Comparison of ENCODE assay signal across 8 mouse cellular contexts in the genomic region with DNA sequence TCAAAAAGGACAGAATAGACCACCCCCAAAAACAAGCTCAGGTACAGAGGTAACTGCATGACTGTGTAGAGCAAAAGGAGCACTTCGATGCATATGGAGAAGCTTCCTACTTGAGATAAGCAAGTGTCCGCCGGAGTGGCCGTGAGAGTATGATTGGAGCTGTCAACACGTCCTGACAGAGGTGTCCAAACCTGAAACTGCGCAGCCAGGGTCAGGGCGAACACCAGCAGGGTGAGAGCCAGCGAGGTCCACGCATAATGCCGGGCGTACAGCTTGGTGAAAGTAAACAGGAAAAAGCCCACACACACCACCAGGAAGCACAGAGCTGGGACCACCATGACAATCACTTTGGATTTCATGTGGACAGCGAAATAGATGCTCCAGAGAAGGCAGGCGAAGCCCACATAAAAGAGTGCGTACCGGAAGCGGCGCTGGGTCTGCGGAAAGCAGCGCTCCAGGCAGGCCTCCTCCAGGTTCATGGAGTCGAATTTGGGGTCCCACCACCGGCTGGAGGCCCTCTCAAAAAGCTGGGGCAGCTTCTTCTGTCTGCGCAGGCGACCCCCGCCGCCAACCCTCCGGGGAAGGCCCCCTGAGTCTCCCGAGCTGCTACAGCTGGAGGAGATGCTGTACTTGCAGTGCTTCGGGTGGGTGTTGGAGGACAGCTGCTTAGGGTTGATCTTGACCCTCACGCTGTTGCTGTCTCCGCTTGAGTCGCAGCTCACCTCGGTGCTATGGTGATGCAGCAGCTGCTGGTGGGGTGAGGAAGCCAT. TPM values are rescaled to one million over a fixed set of nuclear protein-coding genes. Genes with fewer than 3 reads are reported as not detected.
A peak's percentile ranks its signal among the peaks of the same experiment; 100 is the strongest.
DNase-seq lines count a peak whose midpoint lies in the region; ATAC-seq and TF ChIP-seq lines count a peak whose summit lies in the region.

No protein-coding gene starts in this region.

- peaks cover 57% of the 10 kb centered on the region for H3K4me1 ChIP-seq in erythroblast, embryonic 14.5 days (ENCODE audit: control insufficient read depth)
- H3K4me1 ChIP-seq in CH12.LX (ENCODE audit: control insufficient read depth in 1 of 2, insufficient read depth in 2 of 2): peaks cover 6 to 41% of the 10 kb centered on the region in 2 experiments; a peak in 2 of 4 replicates
- no peaks in the 10 kb centered on the region for H3K4me1 ChIP-seq in embryonic fibroblast, embryonic 13.5 days (ENCODE audit: control insufficient read depth, insufficient read depth, low read length)
- peaks cover 8% of the 10 kb centered on the region; the same call in 1 of the 2 replicates for H3K4me1 ChIP-seq in intestine, embryonic 14.5 days (replicated peaks; ENCODE audit: control insufficient read depth, insufficient read depth, low read length)
- peaks cover 5% of the 10 kb centered on the region for H3K4me1 ChIP-seq in stomach, postnatal 0 days (replicated peaks; ENCODE audit: control insufficient read depth, insufficient read depth)

- peaks cover 21% of the 10 kb centered on the region for H3K27me3 ChIP-seq in erythroblast, embryonic 14.5 days (ENCODE audit: control insufficient read depth)
- H3K27me3 ChIP-seq in CH12.LX (replicated peaks): no peaks in the 10 kb centered on the region
- peaks cover 5% of the 10 kb centered on the region; the same call in 1 of the 2 replicates for H3K27me3 ChIP-seq in intestine, embryonic 14.5 days (replicated peaks; ENCODE audit: control insufficient read depth, insufficient read depth, low read length)
- H3K27me3 ChIP-seq in stomach, postnatal 0 days (ENCODE audit: control insufficient read depth, insufficient read depth, low read length): no peaks in the 10 kb centered on the region

- in situ Hi-C loops in CH12.LX (cut with MboI; ENCODE audit: low pct_ligation_motif_present, low pct_unique_long_range_greater_than_20kb, low sequenced_read_pairs): no loop called here

- no peak overlapping the region for H3K9ac ChIP-seq in CH12.LX (ENCODE audit: insufficient read depth, low read depth)
- H3K9ac ChIP-seq in intestine, embryonic 14.5 days (ENCODE audit: low read length): peak overlapping the region; percentile 62
- peak overlapping the region; percentile 84 for H3K9ac ChIP-seq in stomach, postnatal 0 days (ENCODE audit: low read length)

- peaks cover 5% of the 10 kb centered on the region; the same call in 1 of the 2 replicates for H3K36me3 ChIP-seq in erythroblast, embryonic 14.5 days (ENCODE audit: control insufficient read depth)
- peaks cover 0 to 4% of the 10 kb centered on the region in 2 experiments for H3K36me3 ChIP-seq in CH12.LX (replicated peaks in 1 of 2; ENCODE audit: control insufficient read depth in 1 of 2, insufficient read depth in 1 of 2, low read length in 1 of 2)
- H3K36me3 ChIP-seq in intestine, embryonic 14.5 days (ENCODE audit: control insufficient read depth, insufficient read depth, low read length): no peaks in the 10 kb centered on the region
- H3K36me3 ChIP-seq in stomach, postnatal 0 days (ENCODE audit: control insufficient read depth, insufficient read depth, low read length): no peaks in the 10 kb centered on the region

- TF ChIP-seq RAD21 in CH12.LX (IDR thresholded peaks at IDR 0.05; ENCODE audit: low read depth, low read length): no peak

- DNase-seq in CH12.LX (ENCODE audit: extremely low read depth): no peak
- DNase-seq in intestine, embryonic 14.5 days (ENCODE audit: low spot score): peak; percentile 82
- DNase-seq in lung, postnatal 4 days: peak; percentile 30 to 39
- DNase-seq in stomach, postnatal 0 days (ENCODE audit: low spot score): peak; percentile 28

- no peaks in the 10 kb centered on the region for H3K79me2 ChIP-seq in CH12.LX (replicated peaks; ENCODE audit: control insufficient read depth, extremely low read depth, insufficient read depth, poor library complexity, severe bottlenecking)

- dilution Hi-C loops in CH12.LX (cut with MboI; ENCODE audit: extremely low pct_ligation_motif_present, extremely low pct_unique_long_range_greater_than_20kb, low sequenced_read_pairs): no loop called here

- TF ChIP-seq CTCF in CH12.LX (conservative IDR thresholded peaks at IDR 0.05 in 1 of 2, IDR thresholded peaks at IDR 0.05 in 1 of 2; ENCODE audit: low read depth in 2 of 2, low read length in 2 of 2): no peak
- TF ChIP-seq CTCF in embryonic fibroblast, embryonic 13.5 days (IDR thresholded peaks at IDR 0.05; ENCODE audit: borderline replicate concordance, insufficient read depth, low read length): no peak
- no peak for TF ChIP-seq CTCF in stomach, postnatal 0 days (IDR thresholded peaks at IDR 0.05; ENCODE audit: low read depth)

- no peak for TF ChIP-seq EP300 in CH12.LX (IDR thresholded peaks at IDR 0.05; ENCODE audit: low read length)
- TF ChIP-seq EP300 in stomach, postnatal 0 days (optimal IDR thresholded peaks at IDR 0.05): no peak

- no peaks in the 10 kb centered on the region for H3K9me3 ChIP-seq in erythroblast, embryonic 14.5 days (ENCODE audit: control insufficient read depth, low read length)
- peaks cover 13% of the 10 kb centered on the region for H3K9me3 ChIP-seq in CH12.LX (replicated peaks; ENCODE audit: low read length)
- H3K9me3 ChIP-seq in intestine, embryonic 14.5 days (ENCODE audit: control insufficient read depth, low read length): no peaks in the 10 kb centered on the region
- H3K9me3 ChIP-seq in stomach, postnatal 0 days (ENCODE audit: control insufficient read depth, low read length): no peaks in the 10 kb centered on the region

- no peak for ATAC-seq in erythroblast, adult 5-6 weeks (replicated peaks; ENCODE audit: low FRiP score, poor library complexity, severe bottlenecking)
- ATAC-seq in intestine, embryonic 14.5 days (replicated peaks; ENCODE audit: low FRiP score, low TSS enrichment, low read depth): no peak
- 0 out of 2 replicates have a peak, but pooled peaks have one; percentile 1 for ATAC-seq in stomach, postnatal 0 days (ENCODE audit: low FRiP score, low TSS enrichment)
- ATAC-seq in erythroid progenitor cell, adult 5-6 weeks (replicated peaks; ENCODE audit: low FRiP score, poor library complexity, severe bottlenecking): no peak

- H3K4me2 ChIP-seq in CH12.LX (ENCODE audit: insufficient read depth, low read depth, poor library complexity, severe bottlenecking): peak overlapping the region; percentile 55; the same call in 1 of the 2 replicates
- peak overlapping the region; percentile 82 for H3K4me2 ChIP-seq in intestine, embryonic 14.5 days (ENCODE audit: low read length)
- peak overlapping the region; percentile 95 for H3K4me2 ChIP-seq in stomach, postnatal 0 days (replicated peaks; ENCODE audit: low read depth)

- TF ChIP-seq POLR2A in CH12.LX (IDR thresholded peaks at IDR 0.05; ENCODE audit: low read depth, low read length): no peak
- TF ChIP-seq POLR2A in embryonic fibroblast, embryonic 13.5 days (IDR thresholded peaks at IDR 0.05; ENCODE audit: low read depth, low read length): no peak

- peak overlapping the region; percentile 80 for H3K4me3 ChIP-seq in erythroblast, embryonic 14.5 days (replicated peaks)
- no peak overlapping the region for H3K4me3 ChIP-seq in CH12.LX (replicated peaks in 1 of 3; ENCODE audit: low read depth in 2 of 3, low read length in 2 of 3, poor library complexity in 1 of 3)
- H3K4me3 ChIP-seq in embryonic fibroblast, embryonic 13.5 days (ENCODE audit: insufficient read depth, low read length): peak overlapping the region; percentile 47
- H3K4me3 ChIP-seq in intestine, embryonic 14.5 days (ENCODE audit: low read depth, low read length): peak overlapping the region; percentile 64
- H3K4me3 ChIP-seq in stomach, postnatal 0 days (ENCODE audit: low read depth, low read length): peak overlapping the region; percentile 81

- 14% methylated on average over 32 of the region's 32 CpGs for WGBS in intestine, embryonic 14.5 days
- 22% methylated on average over 32 of the region's 32 CpGs for WGBS in stomach, postnatal 0 days

- no peak overlapping the region for H3K27ac ChIP-seq in CH12.LX (ENCODE audit: insufficient read depth, low read depth)
- no peak overlapping the region for H3K27ac ChIP-seq in embryonic fibroblast, embryonic 13.5 days (ENCODE audit: insufficient read depth, low read length)
- no peak overlapping the region for H3K27ac ChIP-seq in intestine, embryonic 14.5 days (ENCODE audit: low read depth)
- H3K27ac ChIP-seq in stomach, postnatal 0 days (replicated peaks): peak overlapping the region; percentile 91

TF ChIP-seq in CH12.LX, 34 proteins besides CTCF, POLR2A, EP300 and RAD21:
- TF ChIP-seq MXI1 (IDR thresholded peaks at IDR 0.05; ENCODE audit: low read depth, low read length) (no peak), USF1 (IDR thresholded peaks at IDR 0.05; ENCODE audit: low read depth, low read length) (no peak), ZKSCAN1 (IDR thresholded peaks at IDR 0.05; ENCODE audit: borderline replicate concordance, low read depth, low read length) (no peak), RCOR1 (conservative IDR thresholded peaks at IDR 0.05; ENCODE audit: low read depth, low read length) (no peak), HCFC1 (IDR thresholded peaks at IDR 0.05; ENCODE audit: low read depth, low read length) (no peak), USF2 (conservative IDR thresholded peaks at IDR 0.05; ENCODE audit: low read depth, low read length) (no peak)

RNA-seq across cellular contexts. Expression of gene Adcy9, which starts 1.3 kb away (rescaled TPM):
- 0.02 TPM in 1 of 2 replicates, not detected in the other for polyA plus RNA-seq in erythroblast, embryonic 14.5 days (2012)
- total RNA-seq in erythroblast, adult 5-6 weeks (2015; ENCODE audit: low replicate concordance): 0.19 and 1.5 TPM in 2 replicates
- total RNA-seq in erythroblast, adult 5-6 weeks (2017; ENCODE audit: low replicate concordance): 1.2 and 3.1 TPM in 2 replicates
- total RNA-seq in CH12.LX (2012; rRNA removed): 2.2 and 3.1 TPM in 2 replicates
- total RNA-seq in CH12.LX (2014; rRNA removed): 1.0 and 1.1 TPM in 2 replicates
- polyA plus RNA-seq in CH12.LX (2012; ENCODE audit: insufficient read length, low read depth): 0.97 and 1.2 TPM in 2 replicates
- polyA plus RNA-seq in embryonic fibroblast, embryonic 13.5 days (2011; ENCODE audit: insufficient read length, low read depth, missing spikeins): 2.3 and 2.8 TPM in 2 replicates
- 1.6 and 2.2 TPM in 2 replicates for polyA plus RNA-seq in intestine, embryonic 14.5 days (2014; fragmentation: Nextera tagmentation; extraction: Ambion mirVana)
- polyA plus RNA-seq in stomach, postnatal 0 days (2015; fragmentation: Nextera tagmentation; extraction: Ambion mirVana): 1.2 and 1.3 TPM in 2 replicates
- total RNA-seq in erythroid progenitor cell, adult 5-6 weeks (2015; ENCODE audit: low replicate concordance): 1.8 TPM in 1 of 2 replicates, not detected in the other
- 1.4 and 3.3 TPM in 2 replicates for total RNA-seq in erythroid progenitor cell, adult 5-6 weeks (2017; ENCODE audit: low replicate concordance)

Comparison
In these comparisons a context has a peak if more than half of its experiments do, and no peak if none do; other contexts are left out.
1. H3K4me3 ChIP-seq: peak in erythroblast, embryonic 14.5 days (single experiment), embryonic fibroblast, embryonic 13.5 days (single experiment), intestine, embryonic 14.5 days (single experiment) and stomach, postnatal 0 days (single experiment); none in CH12.LX (0 of 3).
2. Peak in every context shown above with its lines, with median percentiles within 50 percentile points of each other: H3K4me2 ChIP-seq.